Mouse (Mus musculus): ENCODE data around the gene Otud1. TPM values are rescaled to one million over a fixed set of nuclear protein-coding genes. Genes with fewer than 3 reads are reported as not detected.

The Otud1 gene
- polyA plus RNA-seq, 1 experiment from 2014 or later: 16.4 TPM

- no peak for ATAC-seq (ENCODE audit: insufficient number of reproducible peaks, insufficient read depth, low FRiP score, low read depth)
- 55% methylated on average over 14 of the region's 14 CpGs for WGBS
These were observed 28.1 kb downstream of the Otud1 start for GRCm38 (mm10) chr2:19685489-19686147.

GRCm38 (mm10) chr2:19690094-19690493, 32.5 kb downstream of the Otud1 start:
- Histone ChIP-seq H3K4me1 (ENCODE audit: control insufficient read depth in 2 of 2, insufficient read depth in 2 of 2, low read length in 2 of 2) (peaks cover 10 to 13% of the 10 kb centered on the region in 2 experiments), H3K4me3 (ENCODE audit: control insufficient read depth in 1 of 2, insufficient read depth in 1 of 2, low read depth in 1 of 2, low read length in 2 of 2) (peak overlapping the region in 1 of 2 experiments; percentile 13; a peak in 1 of 4 replicates), H3K36me3 (ENCODE audit: control insufficient read depth, insufficient read depth, low read length) (no peaks in the 10 kb centered on the region), H3K27ac (replicated peaks in 1 of 2; ENCODE audit: control insufficient read depth in 1 of 2, insufficient read depth in 1 of 2, low read depth in 2 of 2, low read length in 2 of 2) (peak overlapping the region; percentile 29 to 77), H3K4me2 (ENCODE audit: low read length) (peak overlapping the region; percentile 44), H3K27me3 (ENCODE audit: control insufficient read depth, insufficient read depth, low read length) (no peaks in the 10 kb centered on the region), H3K9ac (ENCODE audit: low read length) (peak overlapping the region; percentile 6; the same call in 1 of the 2 replicates), H3K9me3 (ENCODE audit: control insufficient read depth, low read length) (no peaks in the 10 kb centered on the region)
- peak; percentile 74 for ATAC-seq (ENCODE audit: insufficient number of reproducible peaks, insufficient read depth, low FRiP score, low read depth)
- 4% methylated on average over 14 of the region's 14 CpGs for WGBS

More at GRCm38 (mm10) chr2:19685489-19686147, 28.1 kb downstream of the Otud1 start:
- Histone ChIP-seq H3K4me1 (ENCODE audit: control insufficient read depth in 2 of 2, insufficient read depth in 2 of 2, low read length in 2 of 2) (peaks cover 5 to 11% of the 10 kb centered on the region in 2 experiments), H3K9me3 (ENCODE audit: control insufficient read depth, low read length) (peaks cover 5% of the 10 kb centered on the region; the same call in 1 of the 2 replicates), H3K9ac (ENCODE audit: low read length) (no peak overlapping the region), H3K4me3 (ENCODE audit: control insufficient read depth in 1 of 2, insufficient read depth in 1 of 2, low read depth in 1 of 2, low read length in 2 of 2) (no peak overlapping the region), H3K27ac (replicated peaks in 1 of 2; ENCODE audit: control insufficient read depth in 1 of 2, insufficient read depth in 1 of 2, low read depth in 2 of 2, low read length in 2 of 2) (no peak overlapping the region), H3K4me2 (ENCODE audit: low read length) (no peak overlapping the region), H3K36me3 (ENCODE audit: control insufficient read depth, insufficient read depth, low read length) (no peaks in the 10 kb centered on the region), H3K27me3 (ENCODE audit: control insufficient read depth, insufficient read depth, low read length) (no peaks in the 10 kb centered on the region)

- H3K9ac ChIP-seq (ENCODE audit: low read length): no peak overlapping the region
- no peak overlapping the region for H3K27ac ChIP-seq (replicated peaks in 1 of 2; ENCODE audit: control insufficient read depth in 1 of 2, insufficient read depth in 1 of 2, low read depth in 2 of 2, low read length in 2 of 2)
- no peaks in the 10 kb centered on the region for H3K9me3 ChIP-seq (ENCODE audit: control insufficient read depth, low read length)
- 75% methylated on average over 4 of the region's 4 CpGs for WGBS
- peaks cover 3 to 14% of the 10 kb centered on the region in 2 experiments for H3K4me1 ChIP-seq (ENCODE audit: control insufficient read depth in 2 of 2, insufficient read depth in 2 of 2, low read length in 2 of 2)
- ATAC-seq (ENCODE audit: insufficient number of reproducible peaks, insufficient read depth, low FRiP score, low read depth): no peak
- H3K4me2 ChIP-seq (ENCODE audit: low read length): no peak overlapping the region
- H3K27me3 ChIP-seq (ENCODE audit: control insufficient read depth, insufficient read depth, low read length): no peaks in the 10 kb centered on the region
- H3K4me3 ChIP-seq (ENCODE audit: control insufficient read depth in 1 of 2, insufficient read depth in 1 of 2, low read depth in 1 of 2, low read length in 2 of 2): no peak overlapping the region
- no peaks in the 10 kb centered on the region for H3K36me3 ChIP-seq (ENCODE audit: control insufficient read depth, insufficient read depth, low read length)
These were observed 42.2 kb downstream of the Otud1 start for GRCm38 (mm10) chr2:19699573-19700295.

GRCm38 (mm10) chr2:19701386-19701785, 43.8 kb downstream of the Otud1 start:
- no peaks in the 10 kb centered on the region for H3K9me3 ChIP-seq (ENCODE audit: control insufficient read depth, low read length)
- H3K4me1 ChIP-seq (ENCODE audit: control insufficient read depth in 2 of 2, insufficient read depth in 2 of 2, low read length in 2 of 2): peaks cover 3 to 16% of the 10 kb centered on the region in 2 experiments

GRCm38 (mm10) chr2:19703020-19703613, 45.6 kb downstream of the Otud1 start:
- H3K27ac ChIP-seq (replicated peaks in 1 of 2; ENCODE audit: control insufficient read depth in 1 of 2, insufficient read depth in 1 of 2, low read depth in 2 of 2, low read length in 2 of 2): peak overlapping the region; percentile 82 to 90
- H3K4me3 ChIP-seq (ENCODE audit: control insufficient read depth in 1 of 2, insufficient read depth in 1 of 2, low read depth in 1 of 2, low read length in 2 of 2): no peak overlapping the region
- H3K4me1 ChIP-seq (ENCODE audit: control insufficient read depth in 2 of 2, insufficient read depth in 2 of 2, low read length in 2 of 2): peaks cover 3 to 16% of the 10 kb centered on the region in 2 experiments
- peak; percentile 57 for ATAC-seq (ENCODE audit: insufficient number of reproducible peaks, insufficient read depth, low FRiP score, low read depth)
- H3K4me2 ChIP-seq (ENCODE audit: low read length): peak overlapping the region; percentile 32
- no peaks in the 10 kb centered on the region for H3K9me3 ChIP-seq (ENCODE audit: control insufficient read depth, low read length)
- H3K36me3 ChIP-seq (ENCODE audit: control insufficient read depth, insufficient read depth, low read length): no peaks in the 10 kb centered on the region
- peak overlapping the region; percentile 53 for H3K9ac ChIP-seq (ENCODE audit: low read length)
- no peaks in the 10 kb centered on the region for H3K27me3 ChIP-seq (ENCODE audit: control insufficient read depth, insufficient read depth, low read length)

More at GRCm38 (mm10) chr2:19701386-19701785, 43.8 kb downstream of the Otud1 start:
- Histone ChIP-seq H3K9ac (ENCODE audit: low read length) (no peak overlapping the region), H3K27me3 (ENCODE audit: control insufficient read depth, insufficient read depth, low read length) (no peaks in the 10 kb centered on the region), H3K36me3 (ENCODE audit: control insufficient read depth, insufficient read depth, low read length) (no peaks in the 10 kb centered on the region), H3K27ac (replicated peaks in 1 of 2; ENCODE audit: control insufficient read depth in 1 of 2, insufficient read depth in 1 of 2, low read depth in 2 of 2, low read length in 2 of 2) (no peak overlapping the region), H3K4me3 (ENCODE audit: control insufficient read depth in 1 of 2, insufficient read depth in 1 of 2, low read depth in 1 of 2, low read length in 2 of 2) (no peak overlapping the region), H3K4me2 (ENCODE audit: low read length) (no peak overlapping the region)
- 90% methylated on average over 3 of the region's 3 CpGs for WGBS
- ATAC-seq (ENCODE audit: insufficient number of reproducible peaks, insufficient read depth, low FRiP score, low read depth): no peak

GRCm38 (mm10) chr2:19703670-19704069, 46.1 kb downstream of the Otud1 start:
- Histone ChIP-seq H3K4me1 (ENCODE audit: control insufficient read depth in 2 of 2, insufficient read depth in 2 of 2, low read length in 2 of 2) (peaks cover 3 to 16% of the 10 kb centered on the region in 2 experiments), H3K9ac (ENCODE audit: low read length) (no peak overlapping the region), H3K9me3 (ENCODE audit: control insufficient read depth, low read length) (no peaks in the 10 kb centered on the region), H3K4me2 (ENCODE audit: low read length) (peak overlapping the region; percentile 10; the same call in 1 of the 2 replicates), H3K27ac (replicated peaks in 1 of 2; ENCODE audit: control insufficient read depth in 1 of 2, insufficient read depth in 1 of 2, low read depth in 2 of 2, low read length in 2 of 2) (peak overlapping the region; percentile 66 to 89), H3K27me3 (ENCODE audit: control insufficient read depth, insufficient read depth, low read length) (no peaks in the 10 kb centered on the region), H3K4me3 (ENCODE audit: control insufficient read depth in 1 of 2, insufficient read depth in 1 of 2, low read depth in 1 of 2, low read length in 2 of 2) (no peak overlapping the region), H3K36me3 (ENCODE audit: control insufficient read depth, insufficient read depth, low read length) (no peaks in the 10 kb centered on the region)
- ATAC-seq (ENCODE audit: insufficient number of reproducible peaks, insufficient read depth, low FRiP score, low read depth): peak; percentile 90
- 16% methylated on average over 4 of the region's 4 CpGs for WGBS

GRCm38 (mm10) chr2:19704272-19704671, 46.7 kb downstream of the Otud1 start:
- H3K4me3 ChIP-seq (ENCODE audit: control insufficient read depth in 1 of 2, insufficient read depth in 1 of 2, low read depth in 1 of 2, low read length in 2 of 2): no peak overlapping the region
- H3K9ac ChIP-seq (ENCODE audit: low read length): no peak overlapping the region
- peaks cover 3 to 16% of the 10 kb centered on the region in 2 experiments for H3K4me1 ChIP-seq (ENCODE audit: control insufficient read depth in 2 of 2, insufficient read depth in 2 of 2, low read length in 2 of 2)
- H3K9me3 ChIP-seq (ENCODE audit: control insufficient read depth, low read length): no peaks in the 10 kb centered on the region
- peak; percentile 57 for ATAC-seq (ENCODE audit: insufficient number of reproducible peaks, insufficient read depth, low FRiP score, low read depth)
- H3K4me2 ChIP-seq (ENCODE audit: low read length): peak overlapping the region; percentile 10; the same call in 1 of the 2 replicates
- H3K36me3 ChIP-seq (ENCODE audit: control insufficient read depth, insufficient read depth, low read length): no peaks in the 10 kb centered on the region
- H3K27me3 ChIP-seq (ENCODE audit: control insufficient read depth, insufficient read depth, low read length): no peaks in the 10 kb centered on the region
- peak overlapping the region; percentile 66 to 89 for H3K27ac ChIP-seq (replicated peaks in 1 of 2; ENCODE audit: control insufficient read depth in 1 of 2, insufficient read depth in 1 of 2, low read depth in 2 of 2, low read length in 2 of 2)
